Mouse (Mus musculus): Measurements from ENCODE around the gene Gpr132. TPM values are rescaled to one million over a fixed set of nuclear protein-coding genes. Genes with fewer than 3 reads are reported as not detected.

The Gpr132 gene
- total and polyA plus RNA-seq, 2 experiments, result 0.09 to 0.60 TPM

DNA sequence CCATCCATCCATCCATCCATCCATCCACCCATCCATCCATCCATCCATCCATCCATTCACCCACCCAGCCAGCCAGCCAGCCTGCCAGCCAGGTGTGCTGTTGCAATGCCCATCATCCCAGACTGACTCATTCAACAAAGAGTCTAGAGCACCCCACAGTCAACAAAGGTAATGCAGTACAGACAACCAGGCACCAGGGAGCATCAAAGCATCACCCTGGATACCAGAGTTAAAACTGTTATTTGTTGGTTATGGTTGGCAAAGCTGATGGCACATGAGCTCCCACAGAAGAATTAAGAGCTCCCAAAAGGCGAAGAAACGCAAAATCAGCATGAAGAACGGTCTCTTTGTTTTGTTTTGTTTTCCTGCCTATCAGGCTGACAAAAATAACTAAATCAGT lies 11.7 kb downstream of the Gpr132 start:
- Histone ChIP-seq H3K27ac (replicated peaks; ENCODE audit: insufficient read depth, low read depth, low read length) (no peak overlapping the region), H3K36me3 (ENCODE audit: control insufficient read depth, insufficient read depth, low read length) (no peaks in the 10 kb centered on the region), H3K9ac (ENCODE audit: low read depth, low read length) (no peak overlapping the region), H3K4me1 (ENCODE audit: control insufficient read depth, insufficient read depth, low read length) (no peaks in the 10 kb centered on the region), H3K4me3 (ENCODE audit: insufficient read depth, low read depth, low read length) (no peak overlapping the region), H3K27me3 (ENCODE audit: control insufficient read depth, insufficient read depth, low read length) (no peaks in the 10 kb centered on the region), H3K79me2 (ENCODE audit: control insufficient read depth, insufficient read depth, low read length) (no peaks in the 10 kb centered on the region)
- WGBS, result 90% methylated on average over 3 of the region's 3 CpGs
- TF ChIP-seq POLR2A (IDR thresholded peaks at IDR 0.05; ENCODE audit: extremely low read depth, insufficient read depth, low read length) (no peak), CTCF (IDR thresholded peaks at IDR 0.05; ENCODE audit: low read depth, low read length) (no peak)
- no peak for DNase-seq (ENCODE audit: extremely low read depth, low read depth, low spot score)

GRCm38 (mm10) chr12:112854610-112855333 lies 13.3 kb downstream of the Gpr132 start:
- Histone ChIP-seq H3K27me3 (ENCODE audit: control insufficient read depth, insufficient read depth, low read length) (no peaks in the 10 kb centered on the region), H3K27ac (replicated peaks; ENCODE audit: insufficient read depth, low read depth, low read length) (no peak overlapping the region), H3K4me3 (ENCODE audit: insufficient read depth, low read depth, low read length) (no peak overlapping the region), H3K9ac (ENCODE audit: low read depth, low read length) (no peak overlapping the region), H3K4me1 (ENCODE audit: control insufficient read depth, insufficient read depth, low read length) (no peaks in the 10 kb centered on the region), H3K79me2 (ENCODE audit: control insufficient read depth, insufficient read depth, low read length) (no peaks in the 10 kb centered on the region), H3K36me3 (ENCODE audit: control insufficient read depth, insufficient read depth, low read length) (no peaks in the 10 kb centered on the region)
- no peak for DNase-seq (ENCODE audit: extremely low read depth, low read depth, low spot score)
- 65% methylated on average over 7 of the region's 7 CpGs for WGBS
- TF ChIP-seq POLR2A (IDR thresholded peaks at IDR 0.05; ENCODE audit: extremely low read depth, insufficient read depth, low read length) (no peak), CTCF (IDR thresholded peaks at IDR 0.05; ENCODE audit: low read depth, low read length) (no peak)

GRCm38 (mm10) chr12:112853050-112853729 lies 14.8 kb downstream of the Gpr132 start:
- WGBS, result 83% methylated on average over 11 of the region's 11 CpGs
- Histone ChIP-seq H3K79me2 (ENCODE audit: control insufficient read depth, insufficient read depth, low read length) (no peaks in the 10 kb centered on the region), H3K27ac (replicated peaks; ENCODE audit: insufficient read depth, low read depth, low read length) (no peak overlapping the region), H3K4me3 (ENCODE audit: insufficient read depth, low read depth, low read length) (no peak overlapping the region), H3K9ac (ENCODE audit: low read depth, low read length) (no peak overlapping the region), H3K36me3 (ENCODE audit: control insufficient read depth, insufficient read depth, low read length) (no peaks in the 10 kb centered on the region), H3K4me1 (ENCODE audit: control insufficient read depth, insufficient read depth, low read length) (no peaks in the 10 kb centered on the region), H3K27me3 (ENCODE audit: control insufficient read depth, insufficient read depth, low read length) (no peaks in the 10 kb centered on the region)
- no peak for DNase-seq (ENCODE audit: extremely low read depth, low read depth, low spot score)
- no peak for TF ChIP-seq POLR2A (IDR thresholded peaks at IDR 0.05; ENCODE audit: extremely low read depth, insufficient read depth, low read length)
- TF ChIP-seq CTCF (IDR thresholded peaks at IDR 0.05; ENCODE audit: low read depth, low read length), result no peak

GRCm38 (mm10) chr12:112851116-112851515 lies 16.9 kb downstream of the Gpr132 start:
- TF ChIP-seq CTCF (IDR thresholded peaks at IDR 0.05; ENCODE audit: low read depth, low read length) (no peak), POLR2A (IDR thresholded peaks at IDR 0.05; ENCODE audit: extremely low read depth, insufficient read depth, low read length) (no peak)
- Histone ChIP-seq H3K4me3 (ENCODE audit: insufficient read depth, low read depth, low read length) (no peak overlapping the region), H3K79me2 (ENCODE audit: control insufficient read depth, insufficient read depth, low read length) (no peaks in the 10 kb centered on the region), H3K27me3 (ENCODE audit: control insufficient read depth, insufficient read depth, low read length) (no peaks in the 10 kb centered on the region), H3K36me3 (ENCODE audit: control insufficient read depth, insufficient read depth, low read length) (no peaks in the 10 kb centered on the region), H3K27ac (replicated peaks; ENCODE audit: insufficient read depth, low read depth, low read length) (no peak overlapping the region), H3K9ac (ENCODE audit: low read depth, low read length) (no peak overlapping the region), H3K4me1 (ENCODE audit: control insufficient read depth, insufficient read depth, low read length) (no peaks in the 10 kb centered on the region)
- WGBS, result 27% methylated on average over 8 of the region's 8 CpGs
- DNase-seq (ENCODE audit: extremely low read depth, low read depth, low spot score), result no peak

DNA sequence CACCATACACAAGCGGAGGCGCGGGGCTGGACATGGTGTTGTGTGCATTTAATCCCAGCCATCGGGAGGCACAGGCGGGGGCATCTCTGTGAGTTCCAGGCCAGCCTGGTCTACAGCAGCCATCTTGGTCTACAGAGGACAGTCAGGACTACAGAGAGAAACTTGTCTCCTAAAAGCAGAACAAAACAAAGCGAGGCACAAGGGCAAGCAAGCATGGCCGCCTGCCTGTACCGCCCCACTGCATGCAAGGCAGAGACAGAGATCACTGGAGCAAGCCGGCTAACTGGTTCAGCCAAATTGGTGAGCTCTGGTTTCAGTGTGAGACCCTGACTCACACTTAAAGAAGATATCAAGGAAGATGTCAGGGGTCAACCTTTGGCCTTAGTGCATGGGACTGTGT lies 17.7 kb downstream of the Gpr132 start:
- Histone ChIP-seq H3K36me3 (ENCODE audit: control insufficient read depth, insufficient read depth, low read length) (no peaks in the 10 kb centered on the region), H3K4me1 (ENCODE audit: control insufficient read depth, insufficient read depth, low read length) (no peaks in the 10 kb centered on the region), H3K79me2 (ENCODE audit: control insufficient read depth, insufficient read depth, low read length) (no peaks in the 10 kb centered on the region), H3K4me3 (ENCODE audit: insufficient read depth, low read depth, low read length) (no peak overlapping the region), H3K9ac (ENCODE audit: low read depth, low read length) (no peak overlapping the region), H3K27me3 (ENCODE audit: control insufficient read depth, insufficient read depth, low read length) (no peaks in the 10 kb centered on the region), H3K27ac (replicated peaks; ENCODE audit: insufficient read depth, low read depth, low read length) (no peak overlapping the region)
- TF ChIP-seq POLR2A (IDR thresholded peaks at IDR 0.05; ENCODE audit: extremely low read depth, insufficient read depth, low read length) (no peak), CTCF (IDR thresholded peaks at IDR 0.05; ENCODE audit: low read depth, low read length) (no peak)
- no peak for DNase-seq (ENCODE audit: extremely low read depth, low read depth, low spot score)
- WGBS, result 93% methylated on average over 9 of the region's 9 CpGs
